Mouse (Mus musculus) right cerebral cortex, postnatal 4 days (tissue): ENCODE results near the gene Ptprm.

ENCODE experiments used
- DNase-seq: peaks from one replicate; pipeline ENCODE4 v3.0.0-alpha.2; 2022

The Ptprm gene

GRCm38 (mm10) chr17:67343006-67343405 is 11.3 kb downstream of the Ptprm start:
- no peak for DNase-seq

- DNase-seq: no peak
Measured at GRCm38 (mm10) chr17:67340362-67340761, 13.9 kb downstream of the Ptprm start.

GRCm38 (mm10) chr17:67339569-67339968 is 14.7 kb downstream of the Ptprm start:
- DNase-seq: no peak

- DNase-seq: no peak
Measured at GRCm38 (mm10) chr17:67334310-67334709, 19.9 kb downstream of the Ptprm start.

GRCm38 (mm10) chr17:67329435-67329834 is 24.8 kb downstream of the Ptprm start:
- no peak for DNase-seq

GRCm38 (mm10) chr17:67324499-67324832 is 29.8 kb downstream of the Ptprm start:
- no peak for DNase-seq

GRCm38 (mm10) chr17:67323777-67324498 is 30.3 kb downstream of the Ptprm start:
- DNase-seq: no peak

- no peak for DNase-seq
Measured at GRCm38 (mm10) chr17:67314491-67315205, 39.6 kb downstream of the Ptprm start.

- no peak for DNase-seq
Measured at GRCm38 (mm10) chr17:67308421-67308820, 45.8 kb downstream of the Ptprm start.

GRCm38 (mm10) chr17:67306066-67306845 is 48.0 kb downstream of the Ptprm start:
- no peak for DNase-seq

- peak; percentile 17 for DNase-seq
Measured at GRCm38 (mm10) chr17:67304831-67305230, 49.4 kb downstream of the Ptprm start.

- DNase-seq: peak; percentile 10
Measured at GRCm38 (mm10) chr17:67303326-67304099, 50.7 kb downstream of the Ptprm start.

- DNase-seq: no peak
Measured at GRCm38 (mm10) chr17:67302569-67302968, 51.7 kb downstream of the Ptprm start.

- no peak for DNase-seq
Measured at GRCm38 (mm10) chr17:67302074-67302473, 52.2 kb downstream of the Ptprm start.

GRCm38 (mm10) chr17:67301367-67301766 is 52.9 kb downstream of the Ptprm start:
- DNase-seq: no peak

- DNase-seq: no peak
Measured at GRCm38 (mm10) chr17:67298269-67298798, 55.9 kb downstream of the Ptprm start.

- DNase-seq: no peak
Measured at GRCm38 (mm10) chr17:67296604-67297595, 57.4 kb downstream of the Ptprm start.

- no peak for DNase-seq
Measured at GRCm38 (mm10) chr17:67290662-67291240, 63.5 kb downstream of the Ptprm start.

- no peak for DNase-seq
Measured at GRCm38 (mm10) chr17:67287501-67287900, 66.8 kb downstream of the Ptprm start.

GRCm38 (mm10) chr17:67281640-67282170 is 72.6 kb downstream of the Ptprm start:
- no peak for DNase-seq
